Mouse (Mus musculus) liver, postnatal 0 days (tissue): ENCODE results near the gene Edem1.

ENCODE experiments used
- CTCF ChIP-seq: sonication (generic); IDR thresholded peaks from 2 replicates; pipeline ENCODE4 v1.5.1; 2016; ENCODE audit warnings: antibody characterized with exemption, low read depth
- EP300 ChIP-seq: IDR thresholded peaks from 2 replicates; pipeline ENCODE4 v1.6.1; 2016; ENCODE audit warnings: antibody characterized with exemption, low read depth, mild to moderate bottlenecking

DNA sequence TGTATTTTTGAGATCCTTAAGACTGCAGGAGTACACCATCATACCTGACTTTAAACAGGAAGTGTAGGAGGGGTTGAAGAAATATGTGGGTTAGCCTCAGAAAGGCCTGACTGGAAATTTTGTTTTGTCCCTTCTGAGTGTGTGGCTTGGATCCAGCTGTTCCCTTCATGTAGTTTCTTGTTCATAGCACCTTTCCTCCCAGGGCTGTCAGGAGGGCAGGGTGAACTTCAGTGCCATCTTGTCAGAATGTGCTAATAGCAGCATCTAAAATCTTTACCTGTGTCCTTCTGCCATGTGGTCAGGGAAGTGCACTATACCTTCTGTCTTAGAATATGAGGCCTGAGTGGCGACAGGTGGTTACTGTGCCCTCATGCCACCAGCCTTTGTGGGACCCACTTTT is 32.8 kb downstream of the Edem1 start:
- TF ChIP-seq CTCF (no peak), EP300 (no peak)
